Mouse (Mus musculus): Measurements from ENCODE around the gene Rbm43. TPM values are rescaled to one million over a fixed set of nuclear protein-coding genes. Genes with fewer than 3 reads are reported as not detected.

The Rbm43 gene
- polyA plus RNA-seq, 1 experiment from 2014 or later = 29.2 TPM

- H3K4me2 ChIP-seq = peak overlapping the region; percentile 79
- H3K4me1 ChIP-seq (replicated peaks; ENCODE audit: control insufficient read depth, insufficient read depth, low read length) = peaks cover 19% of the 10 kb centered on the region
- peak overlapping the region; percentile 90 for H3K27ac ChIP-seq (ENCODE audit: low read depth, low read length)
- 12% methylated on average over 11 of the region's 12 CpGs for WGBS
- H3K9ac ChIP-seq (ENCODE audit: low read depth, low read length) = peak overlapping the region; percentile 83
- peak overlapping the region; percentile 76 for H3K4me3 ChIP-seq (ENCODE audit: low read depth, low read length)
- H3K36me3 ChIP-seq (ENCODE audit: control insufficient read depth, insufficient read depth, low read length) = 0 out of 2 replicates have a peak, but pooled peaks cover 2% of the 10 kb centered on the region
- no peaks in the 10 kb centered on the region for H3K9me3 ChIP-seq (ENCODE audit: control insufficient read depth, low read length)
- DNase-seq (ENCODE audit: low spot score) (no peak), ATAC-seq (replicated peaks; ENCODE audit: low FRiP score) (peak; percentile 67)
- no peaks in the 10 kb centered on the region for H3K27me3 ChIP-seq (replicated peaks; ENCODE audit: control insufficient read depth, insufficient read depth, low read length)
Measured at GRCm38 (mm10) chr2:51933341-51934134, 1.4 kb downstream of the Rbm43 start.

DNA sequence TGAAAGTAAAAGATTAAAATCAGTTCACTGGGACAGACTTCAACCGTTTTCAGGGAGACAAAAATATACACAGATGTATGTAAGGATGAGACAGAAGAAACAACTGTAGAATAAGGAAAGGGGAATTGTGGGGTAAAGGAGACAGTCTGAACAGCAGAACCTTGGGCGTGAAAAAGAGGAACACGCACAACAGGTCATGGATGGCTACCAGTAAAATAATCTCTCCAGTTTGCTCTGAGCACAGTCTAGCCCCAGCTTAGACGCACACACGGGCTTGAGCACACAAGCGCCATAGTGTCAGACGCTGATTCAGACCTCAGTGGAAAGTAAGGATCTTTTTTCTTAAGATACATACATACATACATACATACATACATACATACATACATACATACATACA lies 3.7 kb downstream of the Rbm43 start:
- Histone ChIP-seq H3K4me2 (no peak overlapping the region), H3K9ac (ENCODE audit: low read depth, low read length) (no peak overlapping the region), H3K4me3 (ENCODE audit: low read depth, low read length) (no peak overlapping the region), H3K36me3 (ENCODE audit: control insufficient read depth, insufficient read depth, low read length) (0 out of 2 replicates have a peak, but pooled peaks cover 2% of the 10 kb centered on the region), H3K9me3 (ENCODE audit: control insufficient read depth, low read length) (no peaks in the 10 kb centered on the region), H3K4me1 (replicated peaks; ENCODE audit: control insufficient read depth, insufficient read depth, low read length) (peaks cover 14% of the 10 kb centered on the region), H3K27ac (ENCODE audit: low read depth, low read length) (no peak overlapping the region), H3K27me3 (replicated peaks; ENCODE audit: control insufficient read depth, insufficient read depth, low read length) (no peaks in the 10 kb centered on the region)
- ATAC-seq (replicated peaks; ENCODE audit: low FRiP score) (no peak), DNase-seq (ENCODE audit: low spot score) (no peak)
- 86% methylated on average over 7 of the region's 7 CpGs for WGBS

DNA sequence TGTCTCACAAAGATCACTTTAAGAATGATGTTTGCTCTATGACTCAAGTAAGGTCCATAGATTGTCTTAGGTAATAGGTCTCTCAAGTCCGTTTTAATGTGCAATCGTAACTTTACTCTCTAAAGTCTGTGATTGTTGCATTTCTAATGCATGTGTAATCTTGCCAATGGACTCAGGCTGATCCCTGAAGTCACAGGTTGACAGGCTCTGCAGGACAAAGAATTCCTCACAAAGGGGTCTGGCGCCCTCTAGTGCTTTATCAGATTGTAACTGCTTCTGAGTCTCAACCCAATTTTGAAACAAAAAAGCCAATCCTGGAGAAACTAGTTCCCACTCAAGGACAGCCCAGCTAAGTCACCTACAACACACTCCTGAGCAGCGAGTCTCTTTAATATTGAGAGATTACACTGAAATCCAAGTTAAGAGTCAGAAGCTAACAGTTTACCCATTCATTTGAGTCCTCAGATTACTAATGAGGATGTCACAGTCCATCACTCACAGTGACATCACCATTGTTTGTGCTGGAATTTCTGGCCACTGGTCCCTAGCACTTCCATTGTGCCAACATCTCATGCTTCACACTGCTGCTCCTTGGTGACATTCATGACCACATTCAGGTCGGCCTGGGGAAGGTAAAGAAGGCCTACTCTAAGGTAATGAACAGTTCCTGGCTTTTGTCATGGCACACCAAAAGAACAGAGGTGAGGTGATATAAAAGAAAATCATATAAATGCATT lies 19.9 kb downstream of the Rbm43 start:
- WGBS = 20% methylated on average over 5 of the region's 5 CpGs
- no peaks in the 10 kb centered on the region for H3K36me3 ChIP-seq (ENCODE audit: control insufficient read depth, insufficient read depth, low read length)
- no peak for DNase-seq (ENCODE audit: low spot score)

DNA sequence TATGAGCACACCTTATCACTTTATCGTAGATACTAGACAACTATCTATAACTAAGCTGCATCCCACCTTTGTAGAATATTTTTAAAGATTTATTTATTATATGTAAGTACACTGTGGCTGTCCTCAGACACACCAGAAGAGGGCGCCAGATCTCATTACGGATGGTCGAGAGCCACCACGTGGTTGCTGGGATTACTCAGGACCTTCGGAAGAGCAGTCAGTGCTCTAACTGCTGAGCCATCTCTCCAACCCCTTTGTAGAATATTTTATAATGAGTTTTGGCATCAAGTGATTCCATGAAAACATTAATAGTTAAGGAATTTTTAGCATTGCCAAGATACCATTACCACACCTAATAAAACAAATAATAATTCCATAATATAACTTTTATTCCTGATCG lies 20.4 kb downstream of the Rbm43 start:
- Histone ChIP-seq H3K9ac (ENCODE audit: low read depth, low read length) (no peak overlapping the region), H3K4me2 (no peak overlapping the region), H3K4me3 (ENCODE audit: low read depth, low read length) (no peak overlapping the region), H3K9me3 (ENCODE audit: control insufficient read depth, low read length) (no peaks in the 10 kb centered on the region), H3K36me3 (ENCODE audit: control insufficient read depth, insufficient read depth, low read length) (no peaks in the 10 kb centered on the region), H3K4me1 (replicated peaks; ENCODE audit: control insufficient read depth, insufficient read depth, low read length) (no peaks in the 10 kb centered on the region), H3K27me3 (replicated peaks; ENCODE audit: control insufficient read depth, insufficient read depth, low read length) (no peaks in the 10 kb centered on the region), H3K27ac (ENCODE audit: low read depth, low read length) (no peak overlapping the region)
- no peak for ATAC-seq (replicated peaks; ENCODE audit: low FRiP score)
- 58% methylated on average over 7 of the region's 7 CpGs for WGBS
- no peak for DNase-seq (ENCODE audit: low spot score)

More for the DNA sequence above, 19.9 kb downstream of the Rbm43 start:
- Histone ChIP-seq H3K27ac (ENCODE audit: low read depth, low read length) (no peak overlapping the region), H3K4me1 (replicated peaks; ENCODE audit: control insufficient read depth, insufficient read depth, low read length) (no peaks in the 10 kb centered on the region), H3K9ac (ENCODE audit: low read depth, low read length) (no peak overlapping the region), H3K27me3 (replicated peaks; ENCODE audit: control insufficient read depth, insufficient read depth, low read length) (no peaks in the 10 kb centered on the region), H3K4me3 (ENCODE audit: low read depth, low read length) (no peak overlapping the region), H3K9me3 (ENCODE audit: control insufficient read depth, low read length) (no peaks in the 10 kb centered on the region), H3K4me2 (no peak overlapping the region)
- no peak for ATAC-seq (replicated peaks; ENCODE audit: low FRiP score)

DNA sequence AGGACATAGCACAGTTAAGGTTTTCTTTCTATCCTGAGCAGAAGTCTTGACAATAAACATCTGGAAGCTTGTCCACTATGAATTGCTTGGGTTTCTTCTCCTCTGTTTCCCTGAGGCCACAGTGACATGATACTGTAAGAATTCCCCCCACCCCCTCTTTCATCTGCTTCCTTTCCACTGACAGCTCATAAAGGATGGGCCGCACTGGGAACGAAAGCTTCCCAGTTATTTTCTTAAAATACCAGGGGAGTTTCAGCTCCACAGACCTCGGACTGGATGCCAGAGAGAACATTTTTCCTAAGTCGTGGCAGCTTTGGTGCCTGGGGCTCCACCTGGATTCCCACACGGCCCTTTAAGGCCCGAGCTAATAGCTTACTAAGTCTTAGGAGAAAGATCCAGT lies 22.2 kb downstream of the Rbm43 start:
- no peak overlapping the region for H3K27ac ChIP-seq (ENCODE audit: low read depth, low read length)
- H3K9me3 ChIP-seq (ENCODE audit: control insufficient read depth, low read length) = no peaks in the 10 kb centered on the region
- WGBS = 35% methylated on average over 6 of the region's 6 CpGs
- no peaks in the 10 kb centered on the region for H3K27me3 ChIP-seq (replicated peaks; ENCODE audit: control insufficient read depth, insufficient read depth, low read length)
- no peaks in the 10 kb centered on the region for H3K36me3 ChIP-seq (ENCODE audit: control insufficient read depth, insufficient read depth, low read length)
- no peak overlapping the region for H3K4me3 ChIP-seq (ENCODE audit: low read depth, low read length)
- H3K4me2 ChIP-seq = no peak overlapping the region
- H3K4me1 ChIP-seq (replicated peaks; ENCODE audit: control insufficient read depth, insufficient read depth, low read length) = no peaks in the 10 kb centered on the region
- DNase-seq (ENCODE audit: low spot score) (no peak), ATAC-seq (replicated peaks; ENCODE audit: low FRiP score) (no peak)
- no peak overlapping the region for H3K9ac ChIP-seq (ENCODE audit: low read depth, low read length)

- ATAC-seq (replicated peaks; ENCODE audit: low FRiP score) (no peak), DNase-seq (ENCODE audit: low spot score) (no peak)
- Histone ChIP-seq H3K9ac (ENCODE audit: low read depth, low read length) (no peak overlapping the region), H3K27me3 (replicated peaks; ENCODE audit: control insufficient read depth, insufficient read depth, low read length) (no peaks in the 10 kb centered on the region), H3K4me2 (no peak overlapping the region), H3K9me3 (ENCODE audit: control insufficient read depth, low read length) (no peaks in the 10 kb centered on the region), H3K4me1 (replicated peaks; ENCODE audit: control insufficient read depth, insufficient read depth, low read length) (no peaks in the 10 kb centered on the region), H3K4me3 (ENCODE audit: low read depth, low read length) (no peak overlapping the region), H3K27ac (ENCODE audit: low read depth, low read length) (no peak overlapping the region), H3K36me3 (ENCODE audit: control insufficient read depth, insufficient read depth, low read length) (no peaks in the 10 kb centered on the region)
- WGBS = 70% methylated on average over 2 of the region's 2 CpGs
Measured at GRCm38 (mm10) chr2:51911864-51912263, 23.1 kb downstream of the Rbm43 start.

- no peak for ATAC-seq (replicated peaks; ENCODE audit: low FRiP score)
- no peak overlapping the region for H3K9ac ChIP-seq (ENCODE audit: low read depth, low read length)
- H3K9me3 ChIP-seq (ENCODE audit: control insufficient read depth, low read length) = no peaks in the 10 kb centered on the region
- no peaks in the 10 kb centered on the region for H3K27me3 ChIP-seq (replicated peaks; ENCODE audit: control insufficient read depth, insufficient read depth, low read length)
- no peaks in the 10 kb centered on the region for H3K36me3 ChIP-seq (ENCODE audit: control insufficient read depth, insufficient read depth, low read length)
- no peaks in the 10 kb centered on the region for H3K4me1 ChIP-seq (replicated peaks; ENCODE audit: control insufficient read depth, insufficient read depth, low read length)
- H3K4me2 ChIP-seq = no peak overlapping the region
- no peak overlapping the region for H3K4me3 ChIP-seq (ENCODE audit: low read depth, low read length)
- no peak for DNase-seq (ENCODE audit: low spot score)
- no peak overlapping the region for H3K27ac ChIP-seq (ENCODE audit: low read depth, low read length)
- WGBS = 50% methylated on average over 4 of the region's 4 CpGs
Measured at GRCm38 (mm10) chr2:51907538-51908110, 27.3 kb downstream of the Rbm43 start.

- Histone ChIP-seq H3K36me3 (ENCODE audit: control insufficient read depth, insufficient read depth, low read length) (no peaks in the 10 kb centered on the region), H3K4me2 (no peak overlapping the region), H3K4me3 (ENCODE audit: low read depth, low read length) (no peak overlapping the region), H3K9ac (ENCODE audit: low read depth, low read length) (no peak overlapping the region), H3K4me1 (replicated peaks; ENCODE audit: control insufficient read depth, insufficient read depth, low read length) (no peaks in the 10 kb centered on the region), H3K9me3 (ENCODE audit: control insufficient read depth, low read length) (no peaks in the 10 kb centered on the region), H3K27me3 (replicated peaks; ENCODE audit: control insufficient read depth, insufficient read depth, low read length) (no peaks in the 10 kb centered on the region), H3K27ac (ENCODE audit: low read depth, low read length) (no peak overlapping the region)
- no peak for ATAC-seq (replicated peaks; ENCODE audit: low FRiP score)
- no peak for DNase-seq (ENCODE audit: low spot score)
- WGBS = 83% methylated on average over 8 of the region's 8 CpGs
Measured at GRCm38 (mm10) chr2:51905637-51906036, 29.3 kb downstream of the Rbm43 start.

All from liver, embryonic 11.5 days (tissue).